Mouse (Mus musculus): Measurements from ENCODE around the gene Brsk1.

Brsk1 gene

DNA sequence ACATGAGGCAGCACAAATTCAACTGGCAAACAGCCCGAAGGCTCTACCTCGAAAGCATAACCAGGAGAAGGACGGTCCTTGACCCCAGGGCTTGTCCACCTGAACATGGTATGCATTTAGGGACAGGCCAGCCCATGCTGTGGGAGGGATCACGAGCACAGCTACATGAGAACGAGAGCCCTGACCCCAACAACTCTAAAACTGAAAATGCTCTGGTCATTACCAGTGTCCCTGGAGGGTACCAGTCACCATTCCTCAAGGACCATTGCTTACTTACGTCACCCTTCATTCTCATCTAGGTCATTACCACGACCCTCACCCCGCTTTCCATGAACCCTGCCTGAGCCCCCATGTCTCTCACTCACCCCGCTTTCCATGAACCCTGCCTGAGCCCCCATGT, 21.2 kb upstream of the Brsk1 start:
- DNase-seq (ENCODE audit: low spot score), result no peak

DNA sequence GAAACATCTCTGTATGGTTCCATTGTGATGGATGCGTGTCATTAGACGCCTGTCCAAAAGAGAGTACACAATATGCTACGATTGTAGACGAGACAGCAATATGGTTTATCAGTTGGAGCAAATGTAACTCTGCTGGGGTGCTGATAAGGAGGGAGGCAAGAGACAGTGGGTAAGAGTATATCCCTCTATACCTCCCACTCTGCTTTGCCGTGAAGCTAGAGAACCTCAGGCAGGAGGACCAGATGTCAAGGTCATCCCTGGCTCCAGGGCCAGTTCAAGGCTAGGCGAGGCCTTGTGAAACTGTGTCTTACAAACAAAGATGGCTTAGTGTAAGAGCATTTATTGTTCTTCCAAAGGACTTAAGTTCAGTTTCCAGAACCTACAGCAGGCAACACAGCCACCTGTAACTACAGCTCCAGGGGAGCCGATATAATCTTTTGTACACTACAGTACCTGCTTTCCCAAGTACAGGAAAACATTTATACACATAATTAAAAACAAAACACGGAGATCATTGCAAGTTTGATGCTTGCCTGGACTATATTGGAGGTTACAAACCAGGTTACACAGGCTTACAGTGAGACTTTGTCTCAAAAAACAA, 19.6 kb upstream of the Brsk1 start:
- DNase-seq (ENCODE audit: low spot score), result no peak

DNA sequence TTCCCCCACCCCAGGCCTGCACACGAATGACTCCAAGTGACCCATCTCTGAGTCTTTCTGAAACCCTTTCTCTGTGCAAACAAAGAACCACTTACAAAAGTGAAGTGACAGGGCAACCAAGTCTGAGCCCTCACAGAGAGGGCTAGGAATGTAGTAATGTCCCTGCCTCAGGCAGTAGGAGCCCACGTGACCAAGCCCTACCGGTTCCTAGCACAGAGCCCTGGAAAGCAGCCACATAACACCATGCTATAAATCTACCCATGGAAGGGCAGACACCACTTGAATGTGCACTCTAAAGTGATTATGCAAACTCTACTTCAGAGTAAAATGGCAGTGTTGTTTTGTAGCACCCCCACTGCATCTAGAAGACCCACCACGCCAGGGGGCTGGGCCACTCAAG, 18.4 kb upstream of the Brsk1 start:
- DNase-seq (ENCODE audit: low spot score), result no peak

DNA sequence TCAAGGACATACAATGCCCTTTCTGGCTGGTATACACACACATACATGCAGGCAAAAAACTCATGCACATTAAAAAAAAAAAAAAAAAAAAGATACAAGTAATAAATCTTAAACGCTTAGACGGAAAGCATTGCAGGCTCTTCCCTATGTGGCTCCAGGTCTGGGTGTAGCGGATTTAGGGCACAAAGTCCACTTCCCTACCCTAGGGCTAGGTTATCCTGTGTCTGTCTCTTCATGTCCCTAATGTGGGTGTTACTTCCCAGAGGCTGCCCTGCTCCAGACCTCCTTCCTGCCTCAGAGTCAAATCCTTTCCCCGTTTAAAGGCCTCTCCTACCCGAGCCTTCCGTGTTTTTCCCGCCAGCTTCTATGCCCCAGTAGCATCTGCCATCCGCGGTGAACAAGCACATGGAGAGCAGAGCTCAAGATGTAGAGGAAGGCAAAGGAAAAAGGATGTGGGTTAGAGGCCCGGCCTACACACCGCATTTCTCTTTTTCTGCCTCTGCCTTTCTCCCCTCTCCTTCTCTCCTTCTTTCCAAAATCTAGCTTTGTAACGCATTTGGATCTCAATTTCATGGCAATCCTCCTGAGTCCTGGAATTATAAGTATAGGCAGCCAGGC, 16.2 kb upstream of the Brsk1 start:
- no peak for DNase-seq (ENCODE audit: low spot score)

DNA sequence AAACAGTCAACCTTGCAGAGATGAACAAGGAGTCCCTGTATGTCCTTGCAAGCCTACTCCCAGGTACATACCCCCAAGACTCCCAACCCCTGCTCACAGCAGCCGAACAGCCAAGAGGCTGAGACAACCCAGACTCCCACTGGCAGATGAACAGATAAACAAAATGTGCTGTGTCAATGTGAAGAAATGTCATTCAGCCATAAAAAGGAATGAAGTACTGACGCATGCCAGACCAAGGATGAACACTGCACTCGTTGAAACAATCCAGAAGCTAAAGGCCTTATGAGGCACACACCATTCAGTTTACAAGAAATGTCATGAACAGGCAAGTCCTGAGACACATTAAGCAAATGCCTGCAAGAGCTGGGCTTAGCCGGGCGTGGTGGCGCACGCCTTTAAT, 15.2 kb upstream of the Brsk1 start:
- DNase-seq (ENCODE audit: low spot score), result no peak

DNA sequence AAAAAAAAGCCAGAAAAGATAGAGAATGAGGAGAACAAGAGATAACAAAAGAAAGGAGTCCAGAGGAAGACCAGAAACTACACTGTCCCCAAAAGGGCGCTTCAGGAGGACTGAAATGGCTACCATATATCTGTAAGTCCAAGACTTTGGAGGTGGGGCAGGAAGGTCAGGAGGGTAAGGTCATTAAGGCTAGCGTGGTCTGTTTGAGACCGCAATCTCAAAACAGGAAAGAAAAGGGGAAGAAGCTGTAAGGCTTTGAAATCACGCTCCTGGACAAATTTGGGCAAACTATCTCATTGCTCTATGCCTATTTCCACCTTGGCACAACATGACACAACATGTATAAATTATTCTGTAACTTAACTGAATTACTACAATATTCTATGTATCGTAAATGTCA, 7.1 kb upstream of the Brsk1 start:
- DNase-seq (ENCODE audit: low spot score), result no peak

DNA sequence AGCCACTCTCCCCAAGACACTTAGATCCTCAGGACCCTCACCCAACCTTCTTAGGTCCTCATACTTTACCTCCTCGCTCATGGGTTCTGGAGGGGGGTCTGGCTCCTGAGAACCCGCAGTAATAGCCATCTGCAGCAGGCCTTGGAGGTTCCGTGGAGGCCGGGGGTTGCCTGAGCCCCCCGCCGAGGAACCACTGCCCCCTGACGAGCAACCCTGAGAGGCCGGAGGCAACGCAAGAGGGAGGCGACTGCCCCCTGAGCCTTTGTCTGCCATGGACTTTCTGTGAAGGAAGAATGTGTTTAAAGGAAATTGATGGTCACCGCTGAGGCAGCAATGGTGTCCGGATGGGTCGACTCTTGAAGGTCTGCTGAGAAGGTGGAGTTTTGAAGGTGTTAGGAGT, 6.2 kb upstream of the Brsk1 start:
- DNase-seq (ENCODE audit: low spot score), result no peak

DNA sequence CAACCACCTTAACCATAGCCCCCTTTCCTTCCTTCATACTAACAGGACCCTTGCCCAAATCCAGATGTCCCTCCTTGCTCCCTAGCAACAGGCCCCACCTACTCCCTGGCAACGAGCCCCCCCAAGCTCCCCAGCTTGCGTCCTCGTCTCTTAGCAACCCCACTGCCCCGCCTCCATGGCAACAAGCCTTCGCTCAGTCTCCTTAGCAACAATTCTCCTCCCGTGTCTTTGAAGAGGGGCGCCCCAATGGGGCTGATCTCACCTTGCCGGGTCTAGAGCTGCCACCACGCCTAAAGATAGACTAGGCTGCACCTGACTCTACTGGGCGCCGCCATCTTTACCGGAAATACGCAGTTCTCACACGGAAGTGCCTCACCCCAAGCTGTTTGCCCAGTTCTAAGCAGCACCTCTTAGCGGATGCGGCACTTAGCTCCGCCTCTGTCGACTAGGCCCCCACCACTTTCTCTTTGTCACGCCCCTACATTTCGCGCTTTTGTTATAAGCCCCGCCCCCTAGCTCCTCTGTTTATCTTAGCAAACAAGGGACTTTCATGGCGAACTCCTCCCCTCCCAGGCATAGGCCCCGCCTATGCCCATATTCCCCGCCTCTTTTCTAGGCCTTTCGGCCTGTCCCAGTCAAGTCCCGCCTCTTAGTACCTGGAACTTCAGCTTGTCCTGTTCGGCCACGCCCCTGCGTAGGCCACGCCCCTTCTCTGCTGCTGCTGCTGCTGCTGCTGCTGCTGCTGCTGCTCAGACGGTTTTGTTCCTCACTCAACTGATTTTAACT, 5.6 kb upstream of the Brsk1 start, which contains the start of gene Hspbp1:
TSS of gene Hspbp1 (minus strand) at position 437 of the 786 bp plus-strand sequence.
- DNase-seq (ENCODE audit: low spot score), result peak; percentile 86

DNA sequence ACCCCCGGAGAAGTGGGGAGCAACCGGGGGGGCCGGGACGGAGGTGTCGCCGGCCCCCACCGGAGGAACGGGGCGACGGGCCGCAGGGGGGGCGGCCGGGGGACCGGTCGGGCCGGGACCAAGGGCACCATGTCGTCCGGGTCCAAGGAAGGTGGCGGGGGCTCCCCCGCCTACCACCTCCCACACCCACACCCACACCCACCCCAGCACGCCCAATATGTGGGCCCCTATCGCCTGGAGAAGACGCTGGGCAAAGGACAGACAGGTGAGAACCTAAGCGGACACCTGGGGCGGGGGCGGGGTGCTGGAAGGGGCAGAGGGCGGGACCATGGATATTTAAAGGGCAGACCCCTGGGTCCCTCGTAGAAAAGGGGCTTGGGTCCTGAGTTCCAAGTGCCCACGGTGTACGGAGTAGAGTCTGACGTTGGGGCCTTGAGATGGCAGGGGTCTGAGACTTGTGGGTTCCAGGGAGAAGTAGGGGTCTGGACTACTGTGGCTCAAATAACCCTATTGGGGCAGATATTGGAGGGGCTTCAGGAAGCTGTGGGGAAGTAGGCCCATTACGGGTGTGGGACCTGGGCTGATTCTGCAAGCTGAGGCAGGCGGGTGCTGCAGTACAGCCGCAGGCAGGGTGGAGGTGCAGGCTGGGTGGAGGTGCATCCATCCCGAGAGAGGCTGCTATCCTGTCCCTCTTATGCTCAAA, 698 bp downstream of the Brsk1 start:
- DNase-seq (ENCODE audit: low spot score), result peak; percentile 6

DNA sequence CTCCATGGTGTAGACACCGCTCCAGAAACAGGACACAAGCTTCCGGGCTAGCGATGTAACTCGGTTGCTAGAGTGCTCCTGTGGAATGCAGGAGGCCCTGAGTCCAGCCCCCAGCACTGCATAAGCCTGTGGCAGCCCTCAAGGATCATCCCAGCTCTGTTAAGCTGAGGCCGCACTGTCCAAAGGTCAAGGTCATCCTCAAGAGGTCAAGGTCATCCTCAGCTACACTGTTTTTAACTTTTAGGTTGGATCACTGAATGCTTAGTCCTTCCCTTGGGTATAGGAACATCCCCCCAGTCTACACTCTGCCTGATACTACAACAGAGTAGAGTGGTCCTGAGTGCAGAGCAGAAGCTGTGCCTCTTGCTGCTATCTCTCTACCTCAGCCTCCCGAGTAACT, 2.6 kb downstream of the Brsk1 start:
- DNase-seq (ENCODE audit: low spot score), result no peak

DNA sequence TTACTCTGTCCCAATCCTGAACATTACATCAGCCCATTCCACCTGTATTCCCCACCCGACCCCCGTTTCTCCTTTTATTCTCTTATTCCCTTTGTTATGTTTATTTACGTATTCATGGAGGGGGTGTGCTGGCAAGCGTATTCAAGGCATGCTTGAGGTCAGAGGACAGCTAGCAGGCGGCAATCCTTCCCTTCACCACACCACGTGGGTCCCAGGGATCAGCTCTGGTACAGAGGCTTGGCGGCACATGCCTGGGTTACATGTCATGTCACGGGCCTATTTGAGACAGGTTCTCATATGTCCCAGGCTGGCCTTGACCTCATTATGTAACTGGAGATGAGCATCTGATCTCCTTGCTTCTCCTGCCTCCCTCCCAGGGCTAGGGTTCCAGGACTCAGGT, 11.9 kb downstream of the Brsk1 start:
- DNase-seq (ENCODE audit: low spot score), result no peak

DNA sequence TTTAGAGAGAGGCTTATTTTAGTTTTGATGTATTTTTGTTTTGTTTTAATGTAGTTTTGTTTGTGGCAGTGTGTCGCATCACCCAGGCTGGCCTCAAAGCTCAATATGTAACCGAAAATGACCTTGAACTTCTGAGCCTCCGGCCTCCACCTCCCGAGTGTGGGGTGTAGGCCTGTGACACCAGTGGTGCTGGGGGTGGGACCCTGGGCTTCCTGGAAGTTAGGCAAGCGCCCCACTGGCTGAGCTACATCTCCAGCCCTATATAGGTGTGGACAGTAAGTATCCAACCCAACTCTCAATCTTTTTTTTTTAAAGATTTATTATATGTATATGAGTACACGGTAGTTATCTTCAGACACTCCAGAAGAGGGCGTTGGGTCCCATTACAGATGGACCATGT, 12.8 kb downstream of the Brsk1 start:
- DNase-seq (ENCODE audit: low spot score), result no peak

DNA sequence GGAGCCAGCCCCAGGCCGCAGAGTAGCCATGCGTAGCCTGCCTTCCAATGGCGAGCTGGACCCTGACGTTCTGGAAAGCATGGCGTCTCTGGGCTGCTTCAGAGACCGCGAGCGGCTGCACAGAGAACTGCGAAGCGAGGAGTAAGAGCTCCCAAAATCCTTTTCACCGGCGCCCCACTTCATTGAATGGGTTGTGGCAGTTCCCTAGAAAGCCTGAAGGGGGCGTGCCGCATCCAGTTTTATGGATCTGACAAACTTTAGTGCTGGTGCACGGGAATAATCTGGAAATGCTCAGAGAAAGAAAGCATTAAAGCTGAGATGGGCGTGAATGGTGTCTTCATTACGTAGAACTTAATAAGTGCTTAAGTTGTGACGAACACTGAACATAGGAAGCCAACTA, 14.7 kb downstream of the Brsk1 start:
- DNase-seq (ENCODE audit: low spot score), result peak; percentile 27

DNA sequence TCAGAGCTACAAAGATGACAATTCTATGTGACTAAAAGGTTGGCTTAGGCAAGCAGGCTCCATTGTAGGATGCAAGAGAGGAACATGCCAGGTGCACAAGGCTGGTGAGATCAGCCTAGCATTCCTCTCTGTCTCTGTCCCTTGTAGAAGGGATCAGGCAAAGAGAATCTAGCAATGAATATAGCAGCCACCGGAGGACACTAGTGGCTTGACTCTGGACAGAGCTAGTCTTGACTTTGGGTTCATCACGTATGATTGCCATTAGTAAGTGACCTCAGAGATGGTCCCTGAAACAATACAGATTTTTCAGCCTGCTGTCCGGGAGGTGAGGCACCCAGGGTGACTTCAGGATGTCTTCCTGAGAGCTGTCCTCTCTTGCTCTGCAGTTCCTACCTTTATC, 22.2 kb downstream of the Brsk1 start:
- DNase-seq (ENCODE audit: low spot score), result no peak

DNA sequence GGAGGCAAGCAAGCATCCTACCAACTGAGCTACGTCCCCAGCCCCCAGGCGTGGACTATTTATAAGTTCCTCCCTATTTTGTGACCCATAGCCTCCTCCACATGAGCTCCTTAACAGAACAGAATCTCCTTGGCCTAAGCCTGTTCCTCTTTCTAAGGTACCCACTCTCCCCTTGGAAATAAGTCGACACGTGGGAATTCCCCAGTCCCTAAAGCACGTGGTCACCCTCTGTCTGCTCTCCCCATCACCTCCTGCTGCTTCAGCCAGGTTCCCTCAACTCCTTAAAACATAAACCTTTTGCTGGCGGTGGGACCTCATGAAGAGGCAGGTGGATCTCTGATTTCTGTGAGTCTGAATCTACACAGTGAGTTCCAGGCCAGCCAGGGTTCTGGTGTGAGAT, 26.6 kb downstream of the Brsk1 start:
- no peak for DNase-seq (ENCODE audit: low spot score)

DNA sequence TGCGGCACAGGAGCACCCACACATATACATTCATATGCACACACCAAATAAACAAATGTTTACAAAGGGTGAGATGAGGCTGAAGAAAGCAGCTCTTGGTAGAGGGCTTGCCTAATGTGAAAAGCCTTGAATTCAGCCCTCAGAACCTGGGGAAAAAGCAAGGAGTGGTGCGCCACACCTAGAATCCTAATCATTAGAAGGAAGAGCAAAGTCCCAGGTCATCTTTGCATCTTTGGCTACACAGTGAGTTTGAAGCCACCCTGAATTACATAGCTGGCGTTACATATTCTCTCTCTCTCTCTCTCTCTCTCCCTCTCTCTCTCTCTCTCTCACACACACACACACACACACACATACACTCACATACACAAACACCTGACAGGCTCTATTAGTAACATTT, 28.9 kb downstream of the Brsk1 start:
- DNase-seq (ENCODE audit: low spot score), result no peak

DNA sequence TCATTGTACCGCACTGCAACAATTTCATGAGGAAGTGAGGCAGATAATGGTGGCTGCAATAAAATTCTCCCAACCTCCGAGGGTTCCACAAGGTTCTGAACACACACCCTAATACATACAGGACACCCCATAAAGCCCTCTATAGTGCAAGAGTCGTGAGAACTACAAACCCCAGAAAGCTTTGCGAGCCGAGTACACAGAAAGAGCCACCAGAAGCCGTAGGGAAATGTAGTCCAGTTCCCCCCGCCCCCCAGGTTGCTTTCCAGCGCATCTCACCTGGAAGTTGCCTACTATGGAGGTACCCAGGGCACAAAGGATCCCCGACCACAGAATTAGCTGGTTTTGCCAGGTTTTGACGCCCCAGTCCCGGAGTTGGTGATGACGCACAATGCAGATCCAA, 33.1 kb downstream of the Brsk1 start:
- no peak for DNase-seq (ENCODE audit: low spot score)

DNA sequence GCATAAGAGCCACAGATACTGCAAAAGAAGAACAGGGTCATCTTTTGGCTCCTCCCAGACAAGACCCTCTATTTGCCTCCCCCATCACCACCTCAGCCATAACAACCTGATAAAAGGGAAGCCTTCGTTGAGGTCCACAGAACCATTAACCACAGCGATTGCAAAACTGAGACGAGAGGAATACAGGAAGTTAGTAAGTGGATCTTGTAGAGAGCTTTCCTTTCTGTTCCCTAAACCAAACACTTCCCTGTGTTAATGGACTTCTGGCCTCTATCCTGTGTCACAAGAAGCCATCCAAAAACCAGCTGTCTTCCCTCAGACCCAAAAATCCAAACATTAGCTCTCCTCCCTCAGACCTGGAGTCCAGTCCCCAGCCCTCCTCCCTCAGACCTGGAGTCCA, 34.0 kb downstream of the Brsk1 start:
- DNase-seq (ENCODE audit: low spot score), result no peak

DNA sequence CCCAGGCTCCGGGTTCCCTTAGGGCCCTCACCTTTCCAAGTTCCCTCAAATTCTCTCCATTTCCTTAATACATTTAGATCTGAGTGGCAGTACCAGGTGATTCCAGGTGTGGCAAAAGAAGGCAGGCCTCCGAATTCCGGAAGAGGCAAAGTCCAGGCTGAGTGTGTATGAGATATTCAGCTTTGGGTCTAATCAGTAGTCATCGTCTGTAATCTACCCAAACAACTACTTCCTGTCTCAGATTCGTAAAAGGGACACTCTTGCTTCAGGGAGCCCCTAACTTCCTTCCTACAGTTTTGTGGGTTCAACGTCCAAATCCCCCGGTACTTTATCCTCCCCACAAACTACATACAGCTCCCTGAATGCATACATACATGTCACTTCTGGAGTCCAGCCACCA, 34.8 kb downstream of the Brsk1 start, which contains the start of gene Tmem150b:
TSS of gene Tmem150b (minus strand) at position 81 of the 400 bp plus-strand sequence.
- no peak for DNase-seq (ENCODE audit: low spot score)

DNA sequence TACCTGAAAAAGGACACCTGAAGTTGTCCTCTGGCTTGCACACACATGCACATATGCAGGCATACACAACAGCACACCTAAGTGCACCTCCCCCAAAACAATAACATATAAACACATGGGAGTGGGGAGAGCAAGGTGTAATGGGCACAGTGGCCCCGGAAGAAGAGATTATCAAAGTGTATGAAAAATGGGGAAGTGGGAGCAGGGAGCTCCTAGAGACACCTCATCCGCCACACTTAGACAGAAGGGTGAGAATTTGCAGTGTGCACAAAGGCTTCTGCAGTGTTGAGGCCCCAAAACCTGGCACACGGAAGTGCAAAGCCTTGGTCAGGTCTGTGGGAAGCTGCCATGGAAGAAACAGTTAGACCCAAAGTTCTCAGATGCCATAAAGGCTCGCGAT, 40.7 kb downstream of the Brsk1 start:
- DNase-seq (ENCODE audit: low spot score), result no peak

DNA sequence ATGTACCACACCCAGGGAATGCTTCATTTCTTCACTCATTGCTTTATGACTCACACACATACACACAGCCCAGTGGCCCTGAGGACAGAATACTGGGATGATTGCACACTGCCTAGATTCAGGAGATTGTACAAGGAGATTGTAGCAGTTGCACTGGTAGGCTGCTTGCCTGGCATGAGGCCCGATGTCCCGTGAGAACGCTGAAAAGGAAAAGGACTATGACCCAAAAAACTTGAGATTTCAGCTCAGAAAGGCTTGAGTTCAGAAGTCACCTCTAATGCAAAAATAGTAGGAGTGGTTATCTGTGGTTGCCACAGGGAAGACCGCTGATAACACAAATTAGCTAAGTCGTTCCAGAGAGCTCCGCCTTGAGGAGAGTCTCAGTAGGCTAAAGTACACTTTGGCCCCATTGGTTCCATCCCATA, 42.6 kb downstream of the Brsk1 start:
- DNase-seq (ENCODE audit: low spot score), result no peak

DNA sequence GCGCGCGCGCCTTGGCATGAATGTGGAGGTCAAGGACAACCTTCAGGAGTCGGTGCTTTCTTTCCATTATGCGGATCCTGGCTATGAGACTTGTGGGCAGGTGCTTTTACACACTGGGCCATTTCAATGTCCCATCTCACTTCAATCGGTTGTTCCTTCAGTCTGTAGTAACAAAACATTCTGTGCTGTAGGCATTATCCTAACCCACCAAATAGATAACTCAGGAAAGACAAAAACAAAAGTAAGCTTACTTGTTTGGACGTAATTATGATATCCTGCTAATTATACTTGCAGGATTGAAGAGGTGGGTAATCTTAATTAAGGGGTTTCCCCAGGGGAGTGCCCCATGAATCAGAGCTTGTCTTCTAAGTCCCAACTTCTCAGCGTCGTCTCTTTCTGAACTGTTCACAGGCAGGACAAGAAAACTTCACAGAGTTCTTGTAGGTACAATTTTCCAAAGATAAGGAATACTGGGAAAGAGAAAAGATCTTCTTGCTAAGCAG, 48.7 kb downstream of the Brsk1 start:
- no peak for DNase-seq (ENCODE audit: low spot score)
